Mouse (Mus musculus): ENCODE results near the gene Rufy4.

- no peak for TF ChIP-seq CTCF (IDR thresholded peaks at IDR 0.05; ENCODE audit: borderline replicate concordance, insufficient read depth, low read depth, low read length)
- TF ChIP-seq POLR2A (IDR thresholded peaks at IDR 0.05; ENCODE audit: borderline replicate concordance, insufficient read depth, low read length) = no peak
Observed at GRCm38 (mm10) chr1:74192711-74193110, 67.4 kb downstream of the Rufy4 start.
